In the genomic region with DNA sequence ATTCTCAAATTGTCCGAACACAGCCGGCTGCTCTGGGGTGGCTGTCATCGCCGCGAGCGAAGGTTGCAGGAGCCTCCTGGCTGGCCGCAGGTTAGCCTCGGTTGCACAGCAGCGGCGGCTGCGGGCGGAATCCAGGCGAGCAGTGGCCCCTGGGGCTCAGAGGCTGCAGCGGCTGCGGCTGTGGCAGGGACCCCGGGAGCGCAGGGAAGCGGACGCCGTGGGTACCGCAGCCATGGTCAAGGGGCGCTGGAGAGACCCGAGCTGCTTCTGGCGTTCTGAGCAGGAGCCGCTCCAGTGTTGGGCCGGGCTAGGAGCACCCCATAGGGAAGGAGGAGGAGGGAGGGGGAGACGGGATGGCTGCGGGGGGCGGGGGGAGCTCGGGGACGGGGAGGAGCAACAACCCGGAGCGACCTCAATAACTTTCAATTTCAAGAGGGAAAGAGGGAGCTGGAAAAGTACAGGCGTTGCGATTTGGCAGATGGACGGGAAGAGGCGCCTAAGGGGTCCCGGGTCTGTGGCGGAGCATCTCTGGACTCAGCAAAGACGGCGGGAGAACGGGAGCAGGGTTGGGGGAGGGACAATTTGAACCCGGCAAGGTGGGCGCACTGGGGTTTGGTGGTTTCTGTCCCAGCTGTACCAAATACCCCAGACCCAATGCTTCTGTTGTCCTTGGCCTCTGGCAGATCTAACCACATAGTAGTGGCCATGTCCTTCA, we compare ENCODE assay signal across 8 mouse cellular contexts. TPM values are rescaled to one million over a fixed set of nuclear protein-coding genes. Genes with fewer than 3 reads are reported as not detected.
DNase-seq lines count a peak whose midpoint lies in the region; ATAC-seq and TF ChIP-seq lines count a peak whose summit lies in the region.

Gene Rspo3 (minus strand): TSS at position 322 of the 715 bp plus-strand sequence.

- peak within 1 kb of the TSS; percentile 56 for H3K9ac ChIP-seq in kidney, embryonic 15.5 days
- peak within 1 kb of the TSS; percentile 57 for H3K9ac ChIP-seq in liver, embryonic 11.5 days (ENCODE audit: low read depth, low read length)
- peak within 1 kb of the TSS; percentile 53 for H3K9ac ChIP-seq in neural tube, embryonic 14.5 days (replicated peaks; ENCODE audit: low read depth, low read length)

- 5% methylated on average over 43 of the region's 44 CpGs for WGBS in spleen, adult 2 months
- WGBS in kidney, embryonic 15.5 days = 1% methylated on average over 43 of the region's 44 CpGs
- 2% methylated on average over 44 of the region's 44 CpGs for WGBS in liver, embryonic 11.5 days
- WGBS in neural tube, embryonic 14.5 days = under 1% methylated on average over 42 of the region's 44 CpGs

- TF ChIP-seq POLR2A in spleen, adult 2 months (IDR thresholded peaks at IDR 0.05; ENCODE audit: low read depth, low read length) = no peak
- no peak for TF ChIP-seq POLR2A in cortical plate, adult 2 months (IDR thresholded peaks at IDR 0.05; ENCODE audit: extremely low read depth, insufficient read depth, low read length)

- no peak within 1 kb of the TSS for H3K27ac ChIP-seq in spleen, adult 2 months (ENCODE audit: insufficient read depth, low read length)
- peak within 1 kb of the TSS; percentile 76; the same call in 1 of the 2 replicates for H3K27ac ChIP-seq in cortical plate, adult 2 months (ENCODE audit: insufficient read depth, low read length)
- H3K27ac ChIP-seq in kidney, embryonic 15.5 days = no peak within 1 kb of the TSS
- H3K27ac ChIP-seq in liver, embryonic 11.5 days (ENCODE audit: low read depth, low read length) = no peak within 1 kb of the TSS
- no peak within 1 kb of the TSS for H3K27ac ChIP-seq in neural tube, embryonic 14.5 days (ENCODE audit: low read depth, low read length)

- ATAC-seq in kidney, embryonic 15.5 days (replicated peaks; ENCODE audit: low FRiP score) = peak; percentile 87
- peak; percentile 66 for ATAC-seq in liver, embryonic 11.5 days (replicated peaks; ENCODE audit: low FRiP score)
- peak; percentile 77 for ATAC-seq in neural tube, embryonic 14.5 days (ENCODE audit: low read depth)

- H3K36me3 ChIP-seq in spleen, adult 2 months (ENCODE audit: control insufficient read depth, insufficient read depth, low read length) = no peaks in the 10 kb centered on the region
- H3K36me3 ChIP-seq in kidney, embryonic 15.5 days = no peaks in the 10 kb centered on the region
- H3K36me3 ChIP-seq in liver, embryonic 11.5 days (ENCODE audit: control insufficient read depth, insufficient read depth, low read length) = no peaks in the 10 kb centered on the region
- no peaks in the 10 kb centered on the region for H3K36me3 ChIP-seq in neural tube, embryonic 14.5 days (ENCODE audit: control insufficient read depth, insufficient read depth, low read length)

- DNase-seq in spleen, adult 2 months (ENCODE audit: low read depth in 1 of 2, low spot score in 2 of 2) = no peak
- no peak for DNase-seq in spleen, postnatal 36 days (ENCODE audit: low spot score in 2 of 2)
- DNase-seq in gastrocnemius, postnatal 4 days (ENCODE audit: low spot score in 2 of 2) = peak; percentile 28 to 31
- DNase-seq in liver, embryonic 11.5 days (ENCODE audit: low spot score) = peak; percentile 55
- no peak for DNase-seq in spleen, adult 12 weeks (ENCODE audit: low spot score)

- H3K4me1 ChIP-seq in spleen, adult 2 months (ENCODE audit: control insufficient read depth, insufficient read depth, insufficient read length) = no peaks in the 10 kb centered on the region
- H3K4me1 ChIP-seq in cortical plate, adult 2 months (ENCODE audit: control insufficient read depth, insufficient read depth, low read length) = no peaks in the 10 kb centered on the region; the same call in none of the 2 replicates
- peaks cover 28% of the 10 kb centered on the region for H3K4me1 ChIP-seq in kidney, embryonic 15.5 days
- H3K4me1 ChIP-seq in liver, embryonic 11.5 days (replicated peaks; ENCODE audit: control insufficient read depth, insufficient read depth, low read length) = no peaks in the 10 kb centered on the region; the same call in 1 of the 2 replicates
- peaks cover 11% of the 10 kb centered on the region for H3K4me1 ChIP-seq in neural tube, embryonic 14.5 days (ENCODE audit: control insufficient read depth, insufficient read depth, low read length)

- H3K9me3 ChIP-seq in kidney, embryonic 15.5 days (replicated peaks) = no peaks in the 10 kb centered on the region
- H3K9me3 ChIP-seq in liver, embryonic 11.5 days (ENCODE audit: control insufficient read depth, low read length) = no peaks in the 10 kb centered on the region
- no peaks in the 10 kb centered on the region for H3K9me3 ChIP-seq in neural tube, embryonic 14.5 days (ENCODE audit: control insufficient read depth, low read length)

- peaks cover 17% of the 10 kb centered on the region for H3K27me3 ChIP-seq in spleen, adult 2 months (ENCODE audit: control insufficient read depth, insufficient read depth, low read length)
- peaks cover 32% of the 10 kb centered on the region for H3K27me3 ChIP-seq in kidney, embryonic 15.5 days
- peaks cover 34% of the 10 kb centered on the region for H3K27me3 ChIP-seq in liver, embryonic 11.5 days (replicated peaks; ENCODE audit: control insufficient read depth, insufficient read depth, low read length)
- H3K27me3 ChIP-seq in neural tube, embryonic 14.5 days (ENCODE audit: control insufficient read depth, insufficient read depth, low read length) = peaks cover 4% of the 10 kb centered on the region; the same call in 1 of the 2 replicates

- peak within 1 kb of the TSS; percentile 4; the same call in 1 of the 2 replicates for H3K4me3 ChIP-seq in spleen, adult 2 months (ENCODE audit: extremely low read depth, insufficient read depth, insufficient read length)
- peak within 1 kb of the TSS; percentile 96 for H3K4me3 ChIP-seq in cortical plate, adult 2 months (ENCODE audit: insufficient read depth, low read length)
- peak within 1 kb of the TSS; percentile 70 for H3K4me3 ChIP-seq in kidney, embryonic 15.5 days (replicated peaks)
- peak within 1 kb of the TSS; percentile 60 for H3K4me3 ChIP-seq in liver, embryonic 11.5 days (ENCODE audit: low read depth, low read length)
- peak within 1 kb of the TSS; percentile 59 for H3K4me3 ChIP-seq in neural tube, embryonic 14.5 days (ENCODE audit: low read depth, low read length)

- H3K4me2 ChIP-seq in kidney, embryonic 15.5 days = peak within 1 kb of the TSS; percentile 96
- peak within 1 kb of the TSS; percentile 78 for H3K4me2 ChIP-seq in liver, embryonic 11.5 days
- H3K4me2 ChIP-seq in neural tube, embryonic 14.5 days (ENCODE audit: low read depth, low read length) = peak within 1 kb of the TSS; percentile 99

- no peak for TF ChIP-seq CTCF in spleen, adult 2 months (IDR thresholded peaks at IDR 0.05; ENCODE audit: extremely low read depth, insufficient read depth, insufficient read length, insufficient replicate concordance)
- no peak for TF ChIP-seq CTCF in cortical plate, adult 2 months (IDR thresholded peaks at IDR 0.05; ENCODE audit: extremely low read depth, insufficient read depth, low read length)

RNA-seq across cellular contexts. Expression of gene Rspo3, which starts in this region (rescaled TPM):
- 0.18 and 0.28 TPM in 2 replicates for polyA plus RNA-seq in spleen, adult 2 months (2012; rRNA removed)
- 6.1 and 6.9 TPM in 2 replicates for polyA plus RNA-seq in cortical plate, adult 2 months (2012; rRNA removed)
- 1 to 10 TPM; 6.1 to 7.0 TPM for total RNA-seq in gastrocnemius, postnatal 4 days (2021)
- 8.9 and 9.1 TPM in 2 replicates for polyA plus RNA-seq in kidney, embryonic 15.5 days (2015; fragmentation: Nextera tagmentation; extraction: Ambion mirVana)
- 8.4 and 9.4 TPM in 2 replicates for polyA plus RNA-seq in liver, embryonic 11.5 days (2014; fragmentation: Nextera tagmentation; extraction: Ambion mirVana)
- 3.8 and 4.2 TPM in 2 replicates for polyA plus RNA-seq in neural tube, embryonic 14.5 days (2014; fragmentation: Nextera tagmentation; extraction: Ambion mirVana)

Comparison
In these comparisons a context has a peak if more than half of its experiments do, and no peak if none do; other contexts are left out.
1. DNase-seq: peak in gastrocnemius, postnatal 4 days (2 of 2) and liver, embryonic 11.5 days (single experiment); none in spleen, adult 2 months (0 of 2), spleen, postnatal 36 days (0 of 2) and spleen, adult 12 weeks (single experiment).
2. H3K4me3 ChIP-seq: peak in every context shown above with its lines; median percentile 96 in cortical plate, adult 2 months; 70 in kidney, embryonic 15.5 days; 60 in liver, embryonic 11.5 days; 59 in neural tube, embryonic 14.5 days; 4 in spleen, adult 2 months.
3. Peak in every context shown above with its lines, with median percentiles within 50 percentile points of each other: ATAC-seq, H3K4me2 ChIP-seq and H3K9ac ChIP-seq.